28 mouse cellular contexts compared by ENCODE assay signal in the genomic region with DNA sequence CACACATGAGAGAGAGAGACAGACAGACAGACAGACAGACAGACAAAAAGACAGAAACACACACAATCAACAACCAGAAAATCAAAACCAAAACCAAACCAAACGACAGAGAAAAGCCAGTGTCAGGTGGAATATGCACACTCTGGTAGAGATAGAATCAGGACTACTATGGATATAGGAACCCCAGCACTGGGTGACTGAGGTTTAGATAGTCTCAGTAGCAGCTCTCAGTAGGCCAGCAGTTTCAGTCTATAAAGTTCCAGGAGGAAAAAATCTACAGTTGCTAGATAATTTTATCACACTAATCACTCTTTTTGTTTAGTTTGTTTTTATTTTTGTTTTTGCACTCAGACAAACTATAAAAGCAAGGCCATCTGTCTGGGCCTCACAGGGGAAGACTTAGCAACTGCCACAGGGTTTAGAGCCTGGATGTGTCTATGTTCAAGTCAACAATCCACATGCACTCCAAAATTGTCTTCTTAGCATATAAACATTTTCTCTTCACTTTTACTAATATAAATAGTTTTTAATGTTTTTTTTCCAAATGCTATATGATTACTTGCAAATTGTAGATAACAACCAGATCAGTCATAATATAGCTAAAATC.
"Had no signal": no experiment of that assay in that cellular context is flagged by ENCODE, and none has a peak within 500 bp of the region (broad histone marks: within the 10 kb centered on the region; RNA-seq: fewer than 3 reads in every experiment).

No protein-coding gene starts in this region.

- H3K4me2 ChIP-seq: embryonic facial prominence, embryonic 12.5 days; embryonic facial prominence, embryonic 13.5 days; embryonic facial prominence, embryonic 15.5 days; forebrain, embryonic 12.5 days; forebrain, embryonic 13.5 days; forebrain, embryonic 15.5 days had no signal

- ATAC-seq: forebrain, embryonic 13.5 days; forebrain, embryonic 14.5 days; forebrain, embryonic 15.5 days; forebrain, embryonic 16.5 days; forebrain, postnatal 0 days had no signal

- H3K36me3 ChIP-seq: embryonic facial prominence, embryonic 10.5 days; embryonic facial prominence, embryonic 12.5 days; embryonic facial prominence, embryonic 13.5 days; embryonic facial prominence, embryonic 15.5 days; forebrain, embryonic 10.5 days; forebrain, embryonic 12.5 days; forebrain, embryonic 15.5 days had no signal

- H3K27ac ChIP-seq: embryonic facial prominence, embryonic 10.5 days; embryonic facial prominence, embryonic 12.5 days; embryonic facial prominence, embryonic 13.5 days; embryonic facial prominence, embryonic 15.5 days; forebrain, embryonic 10.5 days; forebrain, embryonic 12.5 days; forebrain, embryonic 13.5 days; forebrain, embryonic 15.5 days; gastrocnemius, adult 2 months had no signal

- DNase-seq: cerebellum, adult 2 months; cerebellum, adult 8-10 months; cerebellum, adult 9-10 months; cerebellum, adult 9-11 months; cerebellum, postnatal 10 days; cerebellum, postnatal 14 days; cerebellum, postnatal 25 days; cerebellum, postnatal 36 days; embryo, embryonic 11 days; forebrain, postnatal 0 days; gastrocnemius, adult 2 months; gastrocnemius, postnatal 10 days; gastrocnemius, postnatal 14 days; gastrocnemius, postnatal 25 days; gastrocnemius, postnatal 36 days; heart, adult 11 months; heart, adult 18-20 months had no signal

- H3K9ac ChIP-seq: embryonic facial prominence, embryonic 12.5 days; embryonic facial prominence, embryonic 13.5 days; embryonic facial prominence, embryonic 15.5 days; forebrain, embryonic 12.5 days; forebrain, embryonic 13.5 days; forebrain, embryonic 15.5 days; forebrain, postnatal 0 days had no signal

- H3K4me1 ChIP-seq: embryonic facial prominence, embryonic 10.5 days; embryonic facial prominence, embryonic 12.5 days; embryonic facial prominence, embryonic 13.5 days; embryonic facial prominence, embryonic 15.5 days; forebrain, embryonic 10.5 days; forebrain, embryonic 12.5 days; forebrain, embryonic 13.5 days; forebrain, embryonic 15.5 days had no signal

- H3K9me3 ChIP-seq: embryonic facial prominence, embryonic 10.5 days; embryonic facial prominence, embryonic 12.5 days; embryonic facial prominence, embryonic 13.5 days; embryonic facial prominence, embryonic 15.5 days; forebrain, embryonic 10.5 days; forebrain, embryonic 12.5 days; forebrain, embryonic 13.5 days; forebrain, embryonic 15.5 days had no signal

- H3K4me3 ChIP-seq: embryonic facial prominence, embryonic 10.5 days; embryonic facial prominence, embryonic 12.5 days; embryonic facial prominence, embryonic 13.5 days; embryonic facial prominence, embryonic 15.5 days; erythroblast, embryonic 14.5 days; forebrain, embryonic 10.5 days; forebrain, embryonic 12.5 days; forebrain, embryonic 13.5 days; forebrain, embryonic 15.5 days; gastrocnemius, adult 2 months had no signal

- H3K27me3 ChIP-seq: embryonic facial prominence, embryonic 12.5 days; embryonic facial prominence, embryonic 13.5 days; embryonic facial prominence, embryonic 15.5 days; forebrain, embryonic 12.5 days; forebrain, embryonic 13.5 days; forebrain, embryonic 15.5 days had no signal
